Mouse (Mus musculus) embryonic fibroblast, embryonic 13.5 days (primary cell): ENCODE data around the gene Ppig.

Experiments
- CTCF ChIP-seq: IDR thresholded peaks from 2 replicates; pipeline ENCODE4 v1.5.1; 2011; ENCODE audit warnings: mild to moderate bottlenecking, control low read depth, low read length, moderate library complexity, borderline replicate concordance; ENCODE audit not compliant: insufficient read depth
- POLR2A ChIP-seq: IDR thresholded peaks from 2 replicates; pipeline ENCODE4 v1.6.1; 2011; ENCODE audit warnings: low read depth, mild to moderate bottlenecking, control low read depth, low read length, moderate library complexity

- no peak for TF ChIP-seq CTCF
- no peak for TF ChIP-seq POLR2A
These were observed 42.4 kb downstream of the Ppig start for GRCm38 (mm10) chr2:69764716-69765115.
